Mouse (Mus musculus) lung, postnatal 0 days (tissue): ENCODE data around the gene Dnah12.

Experiments used
- CTCF ChIP-seq: IDR thresholded peaks from 2 replicates; pipeline ENCODE4 v1.5.1; 2016; ENCODE audit warnings: antibody characterized with exemption, mild to moderate bottlenecking
- EP300 ChIP-seq: IDR thresholded peaks from 2 replicates; pipeline ENCODE4 v1.6.1; 2016; ENCODE audit warnings: antibody characterized with exemption, mild to moderate bottlenecking, control low read depth

DNA sequence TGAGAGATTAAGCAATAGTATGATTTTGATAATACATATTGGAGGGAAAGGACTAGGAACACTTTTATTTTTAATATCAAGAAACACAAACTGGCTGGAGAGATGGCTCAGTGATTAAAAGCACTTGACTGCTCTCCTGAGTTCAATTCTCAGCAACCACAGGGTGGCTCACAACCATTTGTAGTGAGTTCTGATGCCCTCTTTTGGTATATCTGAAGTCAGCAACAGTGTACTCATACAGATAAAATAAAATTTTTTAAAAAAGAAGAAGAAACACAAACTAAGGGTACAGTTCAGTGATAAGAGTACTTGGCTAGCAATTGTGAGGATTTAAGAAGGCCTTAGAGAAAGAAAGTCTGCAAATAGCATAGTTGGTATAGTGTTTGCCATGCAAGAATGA lies 22.1 kb upstream of the Dnah12 start:
- TF ChIP-seq CTCF (0 out of 2 replicates have a peak, but pooled peaks have one; percentile 7), EP300 (no peak)
